Mouse (Mus musculus) thymus, postnatal 4 days (tissue): ENCODE results near the gene Katnal1.

Source experiments
- DNase-seq: peaks from one replicate; pipeline ENCODE4 v3.0.0; 2021

Katnal1 gene

DNA sequence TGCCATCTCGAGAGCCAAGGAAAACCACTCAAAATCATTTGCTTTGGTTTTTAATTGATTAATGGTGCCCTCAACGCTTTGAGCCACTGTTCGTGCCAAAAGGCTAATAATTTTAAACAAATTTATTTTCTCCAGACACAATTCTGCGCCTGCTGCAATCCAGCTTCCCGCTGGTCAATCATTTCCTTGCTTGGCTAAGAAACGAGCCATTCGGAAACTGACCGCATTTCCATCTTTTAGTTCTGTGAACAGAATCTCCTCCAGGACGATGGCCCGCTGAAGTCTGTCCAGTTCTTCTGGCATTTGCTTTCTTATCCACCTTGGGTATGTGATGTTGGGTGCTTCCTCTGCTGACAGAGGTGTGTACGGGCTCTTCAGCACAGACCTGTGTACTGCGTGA, 4.5 kb downstream of the Katnal1 start:
- no peak for DNase-seq

DNA sequence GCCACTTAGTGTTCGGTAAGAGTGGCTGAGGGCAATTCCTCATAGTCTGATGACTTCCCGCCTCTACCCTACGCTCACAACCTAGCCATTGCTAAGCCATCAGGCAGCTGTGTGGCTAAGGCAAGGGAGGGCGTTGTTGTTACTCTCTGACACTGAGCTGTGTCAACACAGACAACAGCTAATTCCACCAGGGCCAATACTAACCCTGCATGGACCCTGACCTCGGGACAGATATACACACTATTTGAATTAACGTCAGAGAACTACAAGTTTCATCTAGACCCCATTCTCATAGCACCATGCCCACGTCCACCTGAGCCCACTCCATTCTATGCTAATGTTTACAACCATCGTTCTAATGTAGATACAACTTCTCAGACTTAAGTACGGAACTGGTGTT, 5.1 kb downstream of the Katnal1 start:
- no peak for DNase-seq

DNA sequence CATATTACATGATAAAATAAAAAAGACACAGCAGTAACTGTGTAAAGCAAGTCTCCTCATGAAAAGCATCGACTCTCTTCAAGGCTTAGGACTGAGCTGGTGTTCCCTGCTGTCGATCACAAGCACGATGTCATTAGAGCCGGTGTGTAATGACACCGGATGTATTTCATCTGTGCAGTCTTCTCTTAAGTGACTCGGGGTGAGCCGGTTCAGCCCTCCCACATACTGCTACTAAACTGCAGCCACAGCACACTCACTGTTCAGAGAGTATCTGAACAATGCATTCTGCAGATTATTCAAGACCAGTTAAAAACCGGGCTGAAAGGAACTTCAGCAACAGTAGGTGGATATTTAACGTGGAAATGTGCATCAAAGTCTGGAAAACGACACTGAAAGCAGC, 5.7 kb downstream of the Katnal1 start:
- DNase-seq, result no peak

DNA sequence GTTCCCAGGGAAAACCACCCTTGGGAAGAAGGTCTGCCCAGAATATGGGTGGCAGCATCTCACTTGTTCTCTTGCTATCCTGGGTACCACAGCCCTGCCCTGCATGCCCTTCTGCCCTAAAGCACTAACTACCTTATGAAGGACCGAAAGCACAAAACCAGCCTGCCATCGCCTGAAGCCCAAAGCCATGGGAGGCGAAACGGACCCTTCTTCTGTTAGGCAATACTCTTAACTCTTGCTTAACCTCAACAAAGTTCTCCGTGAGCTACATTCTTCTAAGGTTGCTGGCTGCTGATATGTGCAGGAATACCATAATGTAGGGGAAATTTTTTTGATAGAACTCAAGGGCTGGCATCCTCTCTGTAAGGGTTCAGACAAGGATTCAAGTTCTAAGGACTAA, 6.3 kb downstream of the Katnal1 start:
- no peak for DNase-seq

DNA sequence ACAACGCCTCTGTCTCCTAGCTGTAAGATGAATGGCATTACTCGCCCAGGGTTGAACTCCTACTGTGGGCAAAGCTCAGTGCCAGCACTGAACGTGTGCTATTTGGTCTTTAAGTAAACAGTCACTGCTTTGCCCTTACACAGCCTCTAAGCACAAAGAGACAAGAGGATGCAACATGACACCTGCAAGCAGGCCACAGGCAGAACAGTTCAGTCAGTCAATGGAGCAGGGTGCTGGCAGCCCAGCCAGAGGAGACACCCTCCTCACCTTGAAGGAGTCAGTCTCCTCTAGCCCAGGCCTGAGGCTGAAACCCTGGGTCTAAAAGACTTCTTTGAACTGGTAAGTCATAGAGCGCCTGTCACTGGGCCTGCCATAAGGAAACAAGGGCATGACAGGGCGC, 11.1 kb downstream of the Katnal1 start:
- no peak for DNase-seq

DNA sequence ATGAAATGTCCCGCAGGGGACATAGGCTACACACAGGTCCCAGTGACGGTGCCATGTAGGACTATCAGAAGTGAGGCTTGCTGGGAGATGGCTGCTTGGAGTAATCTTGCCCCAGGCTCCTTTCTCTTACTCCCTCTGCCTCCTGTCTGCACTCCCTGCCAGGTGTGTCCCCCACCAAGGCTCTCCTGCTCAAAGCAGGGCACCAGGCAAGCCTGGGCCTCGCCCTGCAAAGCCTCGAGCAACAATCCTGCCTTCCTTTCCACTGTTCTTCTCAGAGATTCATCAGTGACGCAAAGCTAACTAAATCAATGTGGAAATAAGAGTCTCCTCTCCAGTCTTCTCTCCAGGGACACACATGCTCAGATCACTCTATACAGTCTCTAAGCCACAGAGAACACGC, 12.3 kb downstream of the Katnal1 start:
- DNase-seq, result no peak

DNA sequence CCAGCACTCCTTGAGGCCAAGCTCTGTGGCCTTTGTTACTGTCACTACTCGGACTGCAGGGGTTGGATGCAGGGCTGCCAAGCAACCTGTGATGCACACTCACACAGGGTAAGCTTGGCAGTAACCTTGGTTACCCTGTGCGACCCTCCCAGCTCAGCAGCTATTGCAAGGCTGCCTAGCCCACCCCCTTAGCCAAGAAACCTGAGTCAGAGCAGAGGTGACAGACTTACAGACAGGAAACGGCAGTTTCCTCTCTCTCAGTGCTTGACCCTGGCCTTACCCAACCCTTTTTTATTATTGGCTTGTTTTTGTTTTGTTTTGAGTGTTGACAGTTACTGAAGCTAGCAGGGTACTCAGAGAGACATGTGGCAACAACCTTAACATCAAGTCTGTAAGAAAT, 16.9 kb downstream of the Katnal1 start:
- DNase-seq, result no peak

DNA sequence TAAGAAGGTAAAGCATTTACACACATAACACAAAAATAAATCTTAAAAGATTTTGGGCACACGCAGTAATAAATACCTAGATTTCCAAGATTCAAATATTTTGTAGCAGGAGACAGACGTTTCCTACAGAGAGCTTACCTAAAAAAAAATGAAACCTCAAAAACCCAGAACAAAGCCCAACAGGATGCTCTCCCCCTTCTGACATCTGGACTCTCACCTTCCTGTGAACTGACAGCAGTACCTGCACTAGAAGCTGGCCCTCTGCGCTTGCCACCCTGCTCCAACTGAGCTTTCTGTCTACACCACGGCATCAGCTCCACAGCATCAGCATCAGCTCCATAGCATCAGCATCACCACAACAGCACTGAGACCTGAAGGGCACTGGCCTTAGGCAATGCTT, 19.1 kb downstream of the Katnal1 start:
- peak; percentile 35 for DNase-seq

DNA sequence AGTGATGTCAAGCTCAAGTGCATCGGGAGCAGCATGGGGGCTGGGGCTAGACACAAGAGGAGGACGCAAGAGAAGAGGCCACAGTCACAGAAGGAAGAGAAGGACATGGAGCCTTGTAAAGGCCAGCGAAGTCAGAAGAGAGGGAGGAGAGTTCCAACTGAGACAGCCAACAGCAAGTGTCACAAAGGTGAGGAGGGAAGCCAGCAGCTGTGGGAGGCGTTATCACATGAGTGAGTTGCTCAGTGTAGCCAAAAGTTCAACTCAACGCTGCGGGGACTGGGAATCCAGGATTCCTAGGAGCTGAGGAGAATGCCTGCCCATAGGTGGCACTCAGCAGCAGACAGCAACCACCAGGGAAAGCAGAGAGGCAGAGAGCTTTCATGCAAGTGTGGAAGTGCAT, 19.7 kb downstream of the Katnal1 start:
- no peak for DNase-seq

DNA sequence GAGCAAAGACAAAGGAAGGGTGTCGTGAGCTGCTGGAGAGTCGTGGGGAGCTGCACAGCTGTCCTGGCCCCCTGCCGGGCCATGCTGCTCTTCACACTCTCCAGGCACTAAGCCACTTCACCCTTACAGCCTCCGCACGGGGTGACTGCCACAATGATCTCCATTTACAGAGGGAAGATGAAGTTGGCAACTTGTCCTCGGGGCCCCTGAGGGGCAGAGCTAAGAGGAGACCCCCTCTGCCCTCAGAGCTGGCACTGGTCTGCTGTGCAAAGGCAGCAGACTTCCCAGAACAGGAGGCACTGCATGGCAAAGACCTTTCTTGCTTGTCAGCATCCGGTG, 20.1 kb downstream of the Katnal1 start:
- no peak for DNase-seq

DNA sequence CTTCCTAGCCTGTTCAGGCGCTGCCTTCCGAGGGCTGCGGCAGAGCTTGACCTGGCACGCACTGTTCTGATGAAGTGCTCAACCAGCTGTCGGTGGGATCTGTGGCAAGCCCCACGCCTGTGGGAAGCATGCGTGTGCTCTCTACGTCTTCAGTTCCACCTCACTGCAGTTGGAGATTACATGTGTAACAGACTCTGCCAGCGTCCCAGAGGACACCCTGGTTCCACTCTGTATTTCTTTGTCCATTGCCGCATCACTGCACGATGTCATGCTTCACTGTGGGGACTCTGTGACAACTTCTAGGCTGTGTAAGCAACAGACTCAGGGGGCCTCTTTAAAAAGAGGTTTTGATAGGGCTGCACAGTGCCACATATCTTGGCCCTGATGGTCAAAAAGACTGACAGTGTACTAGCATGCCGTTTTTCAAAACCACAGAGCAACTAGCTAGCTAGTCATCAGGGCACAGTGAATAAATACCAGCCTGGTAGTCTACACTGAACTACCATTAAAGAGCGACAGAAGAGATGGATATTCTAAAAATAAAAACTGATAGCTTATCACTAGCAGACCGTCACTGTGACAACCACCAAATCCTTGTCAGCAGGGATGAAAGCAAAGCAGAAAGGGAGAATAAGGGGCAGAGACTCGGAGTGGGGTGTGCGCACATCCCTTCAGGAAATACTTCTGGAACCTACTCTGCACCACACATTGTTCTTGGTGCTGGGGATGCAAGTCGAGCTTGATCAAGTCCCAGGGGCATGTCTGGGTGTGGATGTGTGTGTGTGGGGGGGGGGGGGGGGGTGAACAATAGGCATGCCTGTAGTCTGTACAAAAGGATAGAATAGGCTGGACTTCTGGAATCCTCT, 20.7 kb downstream of the Katnal1 start:
- DNase-seq, result no peak

DNA sequence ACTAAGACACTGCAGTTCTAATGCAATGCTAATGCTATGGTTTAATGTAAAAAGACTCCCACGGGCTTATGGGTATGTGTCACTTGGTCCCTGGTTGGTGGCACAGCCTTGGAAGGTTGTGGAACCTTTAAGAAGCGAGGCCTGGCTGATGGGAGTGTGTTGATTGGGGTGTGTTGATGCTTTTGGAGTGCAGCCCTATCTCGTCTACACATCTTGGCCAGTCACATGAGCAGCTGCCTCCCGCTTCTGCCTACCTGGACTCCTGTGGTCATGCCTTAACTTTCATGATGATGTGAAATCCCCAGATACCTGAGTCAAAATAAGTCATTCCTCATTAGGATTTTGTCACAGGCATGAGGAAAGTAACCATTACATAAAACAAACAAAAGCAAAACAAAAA, 22.8 kb downstream of the Katnal1 start:
- no peak for DNase-seq

DNA sequence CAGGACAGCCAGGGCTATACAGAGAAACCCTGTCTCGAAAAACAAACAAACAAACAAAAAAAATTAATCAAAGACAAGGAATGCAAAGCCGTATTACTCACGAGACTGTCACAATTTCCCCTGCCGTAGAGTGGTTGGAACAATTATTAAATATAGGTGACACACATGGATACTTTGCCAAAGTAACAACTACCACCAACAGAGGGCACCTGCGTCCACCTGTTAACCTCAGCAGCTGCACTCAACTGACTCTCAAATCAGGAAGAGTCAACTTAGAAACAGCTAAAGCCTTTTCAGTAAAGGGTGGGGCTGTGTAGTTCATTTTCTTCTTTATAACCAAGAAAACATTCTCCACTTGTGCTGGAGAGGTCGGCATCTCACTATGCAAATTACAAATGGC, 24.3 kb downstream of the Katnal1 start:
- peak; percentile 84 for DNase-seq

DNA sequence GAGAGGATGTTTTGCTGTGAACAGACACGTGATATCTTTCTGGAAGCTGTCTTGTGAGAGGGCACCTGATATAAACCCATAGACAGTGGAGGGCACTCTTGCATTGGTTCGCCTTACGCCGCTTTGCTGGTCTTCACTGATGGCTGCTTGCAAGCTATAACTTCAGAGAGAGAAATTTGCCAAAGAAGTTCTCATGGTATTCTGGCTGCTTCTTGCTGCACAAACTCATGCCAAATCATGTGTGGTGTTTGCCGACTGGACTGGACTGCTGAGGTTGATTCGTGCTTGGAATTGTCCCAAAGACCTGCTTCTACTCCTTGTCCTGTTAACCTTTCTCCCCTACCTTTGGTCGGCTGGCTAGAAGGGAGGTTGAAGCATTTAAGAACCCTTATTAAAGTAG, 29.8 kb downstream of the Katnal1 start:
- DNase-seq, result peak; percentile 48

DNA sequence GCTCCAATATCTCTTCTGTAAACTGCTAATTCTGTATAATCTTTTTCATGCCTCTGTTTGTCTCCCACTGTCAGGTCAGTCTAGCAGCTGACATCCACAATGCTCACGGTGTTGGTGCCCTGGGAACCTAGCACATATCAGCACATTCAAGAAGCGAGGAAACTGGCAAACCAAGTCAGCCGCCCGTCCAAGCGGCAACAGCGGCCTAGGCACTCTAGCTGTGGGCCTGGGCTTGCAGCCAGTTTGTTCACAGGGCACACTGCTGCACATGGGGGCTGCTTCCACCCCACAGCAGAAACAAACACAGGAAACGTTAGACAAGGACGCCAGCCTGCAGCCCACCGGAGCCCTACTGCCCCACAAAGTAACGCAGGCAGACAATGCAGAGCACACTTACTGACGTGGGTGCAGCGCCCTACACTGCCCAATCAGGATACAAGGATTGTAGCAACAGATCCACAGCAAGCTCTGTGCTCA, 31.1 kb downstream of the Katnal1 start:
- peak; percentile 56 for DNase-seq

DNA sequence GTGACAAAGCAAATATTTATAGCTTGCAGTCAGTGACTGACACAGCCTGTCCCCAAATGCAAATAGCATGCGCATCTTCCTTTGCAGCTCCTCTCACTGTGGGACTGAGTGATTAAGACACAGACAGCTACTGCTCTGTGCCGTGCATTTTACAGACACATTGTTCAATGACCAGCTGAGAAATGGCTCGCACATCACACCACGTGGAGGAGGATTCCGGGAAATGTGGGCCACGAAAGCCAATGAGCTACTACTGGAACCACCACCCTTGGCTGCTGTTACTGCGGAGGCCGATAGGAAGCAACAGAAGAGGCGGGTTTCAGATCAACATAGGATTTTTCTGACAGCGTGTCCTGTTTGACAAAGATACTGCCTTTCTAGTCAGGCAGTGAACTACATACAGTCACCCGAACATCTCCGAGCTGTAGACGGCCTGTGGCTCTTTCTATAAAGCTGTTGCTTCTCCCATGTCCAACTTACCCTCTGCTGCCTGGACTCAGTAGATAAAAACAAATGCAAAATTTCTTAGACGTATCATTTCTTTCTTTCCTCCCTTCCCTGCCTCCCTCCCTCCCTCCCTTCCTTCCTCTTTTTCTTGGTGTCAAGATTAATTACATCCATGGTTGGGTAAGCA, 31.9 kb downstream of the Katnal1 start:
- DNase-seq, result peak; percentile 31

DNA sequence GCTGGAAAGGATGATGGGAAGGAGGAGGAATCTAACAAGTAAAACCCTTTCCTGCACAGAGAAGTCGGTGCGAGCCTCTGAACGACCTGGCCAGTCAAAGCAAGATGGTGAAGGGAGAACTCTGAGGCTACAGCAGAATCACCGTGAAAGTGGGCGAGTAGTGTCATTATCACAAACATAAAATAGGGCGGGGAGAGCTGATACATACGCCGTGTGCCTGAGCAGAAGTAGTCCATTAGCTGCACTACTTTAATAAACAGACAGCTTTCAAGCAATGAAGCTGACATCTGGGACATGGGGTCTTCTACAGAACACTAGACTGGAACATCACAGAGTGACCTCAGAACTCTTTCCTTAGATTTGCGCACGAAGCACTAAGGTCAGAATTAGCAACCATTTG, 32.6 kb downstream of the Katnal1 start:
- no peak for DNase-seq

DNA sequence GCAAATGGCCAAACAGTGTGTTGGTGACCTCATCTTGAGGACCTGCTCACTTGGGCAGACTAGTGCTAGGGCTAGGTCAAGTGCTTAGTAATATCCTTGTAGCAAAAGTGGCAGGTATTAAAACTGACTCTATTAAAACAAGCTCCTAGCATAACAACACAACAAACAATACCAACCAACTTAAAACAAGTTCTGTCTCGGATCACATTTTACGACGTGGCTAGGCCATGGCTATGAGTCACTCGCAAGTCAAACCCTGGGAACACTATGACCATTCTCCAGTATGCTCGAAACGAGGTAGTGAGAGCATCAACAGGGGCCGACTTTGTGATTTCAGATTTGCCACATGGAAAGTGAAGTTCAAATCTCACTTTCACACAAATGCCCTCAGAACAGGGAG, 33.3 kb downstream of the Katnal1 start:
- no peak for DNase-seq

DNA sequence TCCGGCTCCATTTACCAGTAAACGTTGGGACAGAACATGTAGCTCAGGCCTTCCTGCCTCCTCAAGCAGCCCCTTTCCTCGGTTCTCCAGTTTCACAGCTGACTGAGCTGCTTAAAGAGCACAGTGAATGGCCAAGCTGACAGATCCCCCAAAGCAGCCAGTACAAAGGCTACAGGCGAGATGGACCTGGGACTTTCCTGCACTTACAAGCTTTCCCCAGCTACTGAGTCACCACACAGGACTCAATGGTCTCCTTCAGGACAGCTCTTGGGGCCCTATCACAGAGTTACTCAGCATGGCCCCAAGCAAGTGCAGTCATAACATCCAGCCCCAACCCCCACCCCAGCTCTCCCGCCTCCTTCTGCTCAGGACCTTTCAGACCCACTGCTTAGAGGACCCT, 34.1 kb downstream of the Katnal1 start:
- DNase-seq, result no peak

DNA sequence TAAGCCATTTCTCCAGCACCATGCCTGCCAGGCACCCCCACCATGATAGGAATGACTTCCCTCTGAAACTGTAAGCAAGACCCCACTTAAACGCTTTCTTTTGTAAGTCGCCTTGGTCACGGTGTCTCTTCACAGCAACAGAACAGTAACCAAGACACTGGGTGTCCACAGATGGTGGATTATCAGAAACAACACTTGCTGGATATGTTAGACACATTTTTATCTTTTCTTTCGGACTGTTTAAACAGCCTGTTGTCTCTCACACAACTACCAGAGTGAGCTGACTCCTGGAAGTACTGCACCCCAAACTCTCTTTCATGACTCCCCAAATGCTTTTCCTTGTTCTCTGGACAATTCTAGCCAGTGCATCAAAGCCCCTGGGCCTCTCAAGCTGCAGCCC, 38.9 kb downstream of the Katnal1 start:
- no peak for DNase-seq

DNA sequence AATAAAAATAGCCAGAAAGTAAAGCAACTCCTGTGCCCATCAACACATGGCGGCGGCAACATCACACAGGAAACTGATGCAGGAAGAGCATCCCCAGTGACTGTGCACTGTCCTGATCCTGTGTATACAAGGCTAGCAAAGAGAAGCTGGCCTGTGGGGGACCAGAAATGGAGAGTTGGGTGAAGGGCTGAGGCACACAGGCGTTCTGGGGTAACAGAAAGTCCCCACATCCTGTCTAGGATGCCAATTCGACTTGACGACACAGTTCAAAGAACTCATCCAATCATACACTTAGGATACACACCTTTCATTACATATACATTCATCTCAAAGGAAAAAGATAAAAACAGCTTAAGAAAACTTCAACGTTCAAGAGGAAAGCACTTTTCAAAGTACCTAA, 41.1 kb downstream of the Katnal1 start:
- DNase-seq, result peak; percentile 37

DNA sequence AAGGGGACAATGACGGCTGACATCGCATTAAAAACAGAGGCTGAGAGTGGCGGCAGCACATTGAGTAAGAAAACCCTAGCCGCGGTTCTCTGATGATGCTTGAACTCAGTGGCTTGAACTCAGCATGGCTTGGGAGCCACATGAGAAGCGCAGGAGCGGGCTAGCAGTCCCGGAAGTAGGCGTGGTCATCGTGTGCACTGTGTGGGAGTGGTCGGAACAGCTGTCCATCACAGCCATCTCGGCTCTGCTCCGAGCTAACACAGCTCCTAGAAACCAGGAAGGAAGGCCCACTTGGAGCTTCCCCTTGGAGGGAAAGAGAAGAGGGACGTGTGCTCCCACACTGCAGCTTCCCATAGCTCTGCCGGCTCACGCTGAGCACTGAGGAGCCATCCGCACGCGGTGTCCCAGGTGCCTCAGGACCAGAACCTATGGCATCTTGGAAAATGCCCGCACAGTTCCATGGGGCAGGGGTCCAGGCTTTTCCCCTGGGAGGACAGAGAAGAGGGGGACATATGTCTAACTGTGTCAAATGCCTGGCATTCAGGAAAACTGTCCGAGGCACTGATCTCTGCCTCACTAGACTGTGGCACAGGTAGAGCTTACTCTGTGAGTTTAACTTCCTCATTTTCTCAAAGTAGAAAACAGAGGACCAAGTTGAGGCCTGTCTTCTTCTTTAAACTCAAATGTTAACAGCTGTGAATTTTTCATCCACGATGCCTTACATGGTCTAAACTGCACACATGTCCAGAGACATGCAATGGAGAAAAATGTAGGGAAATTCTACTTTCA, 43.1 kb downstream of the Katnal1 start:
- DNase-seq, result peak; percentile 71

DNA sequence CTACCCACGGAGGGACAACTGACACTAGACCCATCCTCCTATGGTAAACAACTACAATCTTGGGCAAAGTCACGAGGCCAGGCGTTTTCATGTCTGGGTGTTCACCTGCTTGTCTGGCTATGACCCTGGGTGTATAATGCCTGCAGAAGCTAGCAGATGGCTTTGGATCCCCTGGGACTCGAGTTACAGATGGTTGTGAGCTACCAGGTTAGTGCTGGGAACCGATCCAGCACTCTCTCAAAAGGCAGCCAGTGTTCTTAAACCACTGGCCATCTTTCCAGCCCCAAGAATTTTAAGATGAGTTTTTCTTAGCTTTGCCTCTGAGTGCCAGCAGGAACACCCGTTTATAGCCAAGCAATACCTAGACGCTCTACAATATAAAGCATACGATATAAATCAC, 45.4 kb downstream of the Katnal1 start:
- DNase-seq, result no peak

DNA sequence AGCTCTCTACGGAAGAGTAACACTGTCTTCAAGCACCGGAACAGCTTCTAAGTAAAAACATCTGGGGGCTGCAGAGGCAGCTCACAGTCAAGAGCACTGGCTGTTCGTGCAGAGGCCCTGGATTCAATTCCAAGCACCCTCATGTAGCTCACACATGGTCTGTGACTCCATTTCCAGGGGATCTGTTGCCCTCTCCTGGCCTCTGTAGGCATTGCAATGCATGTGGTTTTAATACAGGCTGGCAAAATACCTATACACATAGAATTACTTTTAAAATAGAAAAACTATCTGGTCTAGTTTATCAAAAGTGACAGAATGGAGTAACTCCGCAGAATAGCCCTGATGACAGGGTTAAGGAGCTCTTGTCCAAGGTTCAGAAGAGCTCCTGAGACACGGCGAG, 49.9 kb downstream of the Katnal1 start:
- peak; percentile 65 for DNase-seq
